Mouse (Mus musculus): ENCODE data around the gene Fggy. TPM values are rescaled to one million over a fixed set of nuclear protein-coding genes. Genes with fewer than 3 reads are reported as not detected.

Fggy gene
- polyA plus RNA-seq, 2 experiments from 2014 or later, result 3.0 to 3.6 TPM

- ATAC-seq, result no peak
Observed at GRCm38 (mm10) chr4:95597208-95597607, 39.9 kb downstream of the Fggy start.

GRCm38 (mm10) chr4:95601776-95602175, 44.5 kb downstream of the Fggy start:
- ATAC-seq, result no peak

- ATAC-seq, result no peak
Observed at GRCm38 (mm10) chr4:95603254-95603653, 45.9 kb downstream of the Fggy start.

GRCm38 (mm10) chr4:95610663-95611062, 53.4 kb downstream of the Fggy start:
- no peak for ATAC-seq

- ATAC-seq, result no peak
Observed at GRCm38 (mm10) chr4:95611390-95611789, 54.1 kb downstream of the Fggy start.

GRCm38 (mm10) chr4:95621046-95621445, 63.7 kb downstream of the Fggy start:
- no peak for ATAC-seq

GRCm38 (mm10) chr4:95624696-95625095, 67.4 kb downstream of the Fggy start:
- ATAC-seq, result peak; percentile 32

GRCm38 (mm10) chr4:95625651-95626050, 68.3 kb downstream of the Fggy start:
- no peak for ATAC-seq

- no peak for ATAC-seq
Observed at GRCm38 (mm10) chr4:95626186-95626585, 68.9 kb downstream of the Fggy start.

- ATAC-seq, result no peak
Observed at GRCm38 (mm10) chr4:95634903-95635302, 77.6 kb downstream of the Fggy start.

GRCm38 (mm10) chr4:95636937-95637749, 79.8 kb downstream of the Fggy start:
- no peak for ATAC-seq

GRCm38 (mm10) chr4:95638063-95638462, 80.8 kb downstream of the Fggy start:
- ATAC-seq, result no peak

- ATAC-seq, result no peak
Observed at GRCm38 (mm10) chr4:95640831-95641230, 83.5 kb downstream of the Fggy start.

- no peak for ATAC-seq
Observed at GRCm38 (mm10) chr4:95644048-95644447, 86.7 kb downstream of the Fggy start.

GRCm38 (mm10) chr4:95648801-95649551, 91.7 kb downstream of the Fggy start:
- no peak for ATAC-seq

GRCm38 (mm10) chr4:95649552-95649905, 92.2 kb downstream of the Fggy start:
- ATAC-seq, result no peak

- no peak for ATAC-seq
Observed at GRCm38 (mm10) chr4:95649980-95650379, 92.7 kb downstream of the Fggy start.

- ATAC-seq, result no peak
Observed at GRCm38 (mm10) chr4:95652044-95652443, 94.7 kb downstream of the Fggy start.

- no peak for ATAC-seq
Observed at GRCm38 (mm10) chr4:95653296-95653912, 96.1 kb downstream of the Fggy start.

- no peak for ATAC-seq
Observed at GRCm38 (mm10) chr4:95653913-95654301, 96.6 kb downstream of the Fggy start.

GRCm38 (mm10) chr4:95659024-95659423, 101.7 kb downstream of the Fggy start:
- no peak for ATAC-seq

- no peak for ATAC-seq
Observed at GRCm38 (mm10) chr4:95663596-95663995, 106.3 kb downstream of the Fggy start.

GRCm38 (mm10) chr4:95664327-95664726, 107.0 kb downstream of the Fggy start:
- ATAC-seq, result no peak

Measured in activated CD4-positive, CD25-positive, alpha-beta regulatory T cell, adult 4 months (primary cell).